Mouse (Mus musculus): ENCODE measurements around the gene Sgms1.

DNA sequence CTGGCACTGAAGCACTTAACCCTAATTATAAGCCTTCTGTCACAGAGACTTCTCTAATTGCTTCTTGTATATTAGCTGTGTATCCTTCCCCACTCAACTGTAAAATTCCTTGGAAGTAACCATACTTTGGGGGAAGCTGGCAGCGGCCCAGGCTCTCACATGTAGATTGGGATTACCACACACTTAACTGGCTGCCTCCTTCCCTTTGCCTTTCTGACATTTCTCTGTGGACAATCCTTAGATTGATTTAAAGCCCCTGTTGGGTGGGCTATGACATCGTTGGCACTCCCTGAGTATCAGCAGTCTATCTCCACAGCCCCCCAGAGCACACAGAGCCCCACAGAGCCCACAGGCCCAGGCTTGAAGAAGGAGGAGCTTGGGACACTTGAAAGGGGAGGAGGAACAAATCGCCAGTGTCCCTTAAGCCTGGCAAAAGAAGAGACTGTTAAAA, 8.0 kb downstream of the Sgms1 start:
- TF ChIP-seq POLR2A (IDR thresholded peaks at IDR 0.05; ENCODE audit: low read depth, low read length) (no peak), CTCF (conservative IDR thresholded peaks at IDR 0.05; ENCODE audit: insufficient read depth, insufficient read length, low read depth, low read length) (no peak)
